Mouse (Mus musculus) embryo, embryonic 11.5 days (tissue): ENCODE results near the gene C330007P06Rik.
"Not testable (repeated sequence)": the region's sequence is repeated elsewhere in the genome, so short reads cannot be mapped to it uniquely, and the experiment has no call there.

Experiments
- DNase-seq: peaks from one replicate; pipeline ENCODE4 v3.0.0-alpha.2; 2012; ENCODE audit warnings: low read depth, low spot score

Gene C330007P06Rik

GRCm38 (mm10) chrX:36799131-36799879 lies 74.6 kb downstream of the C330007P06Rik start:
- no peak for DNase-seq

DNA sequence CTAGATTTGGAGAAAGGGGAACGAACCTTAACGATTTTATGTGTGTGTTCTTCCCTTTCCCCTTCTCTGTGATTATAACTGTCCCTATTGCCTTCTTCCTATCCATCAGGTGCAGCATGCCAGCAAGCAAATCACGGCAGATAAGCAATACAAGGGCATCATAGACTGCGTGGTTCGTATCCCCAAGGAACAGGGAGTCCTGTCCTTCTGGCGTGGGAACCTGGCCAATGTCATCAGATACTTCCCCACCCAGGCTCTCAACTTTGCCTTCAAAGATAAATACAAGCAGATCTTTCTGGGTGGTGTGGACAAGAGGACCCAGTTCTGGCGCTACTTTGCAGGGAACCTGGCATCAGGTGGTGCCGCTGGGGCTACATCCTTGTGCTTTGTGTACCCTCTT lies 77.2 kb downstream of the C330007P06Rik start:
- not testable (repeated sequence) for DNase-seq

- peak; percentile 62 for DNase-seq
These were observed 77.7 kb downstream of the C330007P06Rik start for GRCm38 (mm10) chrX:36796163-36796581.

DNA sequence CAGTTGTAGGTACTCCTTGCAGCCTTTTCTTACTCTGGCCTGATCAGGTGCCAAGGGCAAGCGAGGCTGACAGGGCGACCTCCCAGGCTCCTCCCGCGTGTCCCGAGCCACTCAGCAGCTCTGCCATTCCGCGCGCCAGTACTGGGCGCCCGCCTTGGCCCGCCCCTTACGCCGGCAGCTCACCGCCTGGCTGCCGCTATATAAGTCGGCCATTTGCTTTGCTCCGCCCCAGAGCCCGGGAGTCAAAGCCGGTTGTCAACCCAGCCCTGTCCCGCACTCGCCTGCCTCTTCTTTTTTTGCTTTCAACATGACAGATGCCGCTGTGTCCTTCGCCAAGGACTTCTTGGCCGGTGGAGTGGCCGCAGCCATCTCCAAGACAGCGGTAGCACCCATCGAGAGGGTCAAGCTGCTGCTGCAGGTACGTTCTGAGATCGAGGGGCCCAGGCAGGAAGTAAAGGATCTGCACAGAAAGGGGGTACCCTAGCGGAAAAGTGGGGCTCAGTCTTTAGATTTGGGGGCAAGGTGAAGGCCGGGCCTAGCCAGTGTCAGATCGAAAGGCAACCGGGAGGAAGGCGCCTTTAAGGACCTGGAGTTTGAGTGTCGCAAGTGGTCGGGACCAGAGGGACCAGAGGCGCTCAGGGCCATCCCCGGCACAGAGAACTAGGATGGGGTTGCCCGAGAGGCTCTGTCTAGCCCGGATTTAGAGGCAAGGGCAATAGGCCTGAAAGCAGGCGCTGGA lies 78.3 kb downstream of the C330007P06Rik start, which contains the start of gene Slc25a5:
TSS of gene Slc25a5 (plus strand) at position 228 of the 739 bp plus-strand sequence.
- DNase-seq, result peak; percentile 63

- DNase-seq, result no peak
These were observed 79.3 kb downstream of the C330007P06Rik start for GRCm38 (mm10) chrX:36794571-36794970.

DNA sequence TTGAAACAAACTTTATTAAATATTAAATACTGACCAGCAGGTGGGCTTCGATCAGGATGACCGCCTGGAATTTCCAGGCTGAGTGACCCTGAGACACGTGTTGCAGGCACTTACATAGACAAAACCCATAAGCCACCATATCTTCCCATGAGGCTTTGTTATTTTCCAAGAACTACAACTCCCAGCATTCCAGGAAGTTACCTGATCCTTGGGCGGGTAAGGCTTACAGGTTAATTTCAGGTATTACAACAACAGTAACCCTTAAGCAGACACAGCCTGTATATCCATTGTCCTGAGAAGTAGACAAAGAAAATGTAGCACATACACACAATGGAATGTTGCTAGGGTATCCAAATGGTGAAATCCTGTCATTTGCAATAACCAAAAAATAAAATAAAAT lies 84.6 kb downstream of the C330007P06Rik start:
- no peak for DNase-seq

DNA sequence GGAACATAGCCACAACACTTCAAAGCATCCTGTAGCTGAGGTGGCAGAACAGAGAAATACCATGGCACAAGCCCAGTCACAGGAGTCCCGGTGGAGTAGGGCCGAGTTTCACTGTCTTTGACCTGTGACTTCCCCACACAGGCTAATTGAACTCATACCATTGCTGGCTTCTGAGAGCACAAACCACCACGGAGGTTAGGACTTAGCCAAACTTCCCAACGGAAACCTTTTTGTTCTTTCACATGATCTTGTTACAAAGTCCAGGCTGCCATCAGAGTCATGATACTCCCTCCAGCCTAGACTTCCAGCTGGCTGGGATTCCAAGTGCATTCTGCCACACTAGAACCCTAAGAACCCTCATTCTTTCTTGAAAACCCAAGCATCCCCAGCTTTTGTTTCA lies 96.2 kb downstream of the C330007P06Rik start:
- DNase-seq, result no peak

- DNase-seq, result no peak
These were observed 98.4 kb downstream of the C330007P06Rik start for GRCm38 (mm10) chrX:36775520-36775919.
